Mouse (Mus musculus): ENCODE measurements around the gene Npm3. TPM values are rescaled to one million over a fixed set of nuclear protein-coding genes. Genes with fewer than 3 reads are reported as not detected.

Gene Npm3
- polyA plus RNA-seq, 1 experiment, result 175 TPM

DNA sequence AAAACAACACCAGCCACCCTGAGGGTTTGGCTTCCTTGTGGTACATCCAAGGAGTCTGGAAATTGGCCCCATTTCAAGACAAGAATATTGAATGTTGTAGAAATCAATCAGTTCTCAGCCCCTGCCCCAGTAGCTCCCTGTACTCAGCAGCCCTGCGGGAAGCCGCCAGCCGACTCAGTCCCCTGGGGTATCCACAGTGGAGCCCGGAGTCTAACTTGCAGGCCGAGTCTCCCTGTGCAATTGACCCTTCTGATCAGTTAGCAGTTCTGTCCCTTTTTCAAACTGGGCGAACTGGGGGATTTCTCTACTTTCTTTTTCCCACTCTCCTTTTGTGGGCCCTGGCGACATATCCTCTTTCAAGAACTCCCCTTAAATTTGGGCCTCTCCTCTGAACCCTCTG is 8.6 kb downstream of the Npm3 start:
- H3K79me2 ChIP-seq (ENCODE audit: control insufficient read depth, insufficient read depth), result no peaks in the 10 kb centered on the region
- no peak for TF ChIP-seq MAX (IDR thresholded peaks at IDR 0.05)
- TF ChIP-seq MYOD1 (IDR thresholded peaks at IDR 0.05; ENCODE audit: control insufficient read depth, insufficient read length, low read depth), result no peak
- TF ChIP-seq CEBPB (IDR thresholded peaks at IDR 0.05; ENCODE audit: low read depth), result no peak
- no peak for TF ChIP-seq USF1 (IDR thresholded peaks at IDR 0.05; ENCODE audit: low read depth)
- no peak for TF ChIP-seq CTCF (IDR thresholded peaks at IDR 0.05; ENCODE audit: control insufficient read depth, insufficient read depth, insufficient read length)
- TF ChIP-seq FOSL1 (IDR thresholded peaks at IDR 0.05; ENCODE audit: insufficient read depth, low read length, poor library complexity, severe bottlenecking), result no peak
- no peak for TF ChIP-seq MYOG (IDR thresholded peaks at IDR 0.05; ENCODE audit: control insufficient read depth, extremely low read depth, insufficient read length)
- H3K79me3 ChIP-seq (ENCODE audit: low read depth), result no peaks in the 10 kb centered on the region
- peaks cover 44% of the 10 kb centered on the region for H3K27me3 ChIP-seq (ENCODE audit: control insufficient read depth, insufficient read depth, insufficient read length)
- no peaks in the 10 kb centered on the region for H3K36me3 ChIP-seq (ENCODE audit: control insufficient read depth, insufficient read depth)
- no peak overlapping the region for H3ac ChIP-seq (ENCODE audit: control insufficient read depth, insufficient read length, low read depth)
- H3K4me3 ChIP-seq (ENCODE audit: insufficient read depth, poor library complexity, severe bottlenecking), result no peak overlapping the region

DNA sequence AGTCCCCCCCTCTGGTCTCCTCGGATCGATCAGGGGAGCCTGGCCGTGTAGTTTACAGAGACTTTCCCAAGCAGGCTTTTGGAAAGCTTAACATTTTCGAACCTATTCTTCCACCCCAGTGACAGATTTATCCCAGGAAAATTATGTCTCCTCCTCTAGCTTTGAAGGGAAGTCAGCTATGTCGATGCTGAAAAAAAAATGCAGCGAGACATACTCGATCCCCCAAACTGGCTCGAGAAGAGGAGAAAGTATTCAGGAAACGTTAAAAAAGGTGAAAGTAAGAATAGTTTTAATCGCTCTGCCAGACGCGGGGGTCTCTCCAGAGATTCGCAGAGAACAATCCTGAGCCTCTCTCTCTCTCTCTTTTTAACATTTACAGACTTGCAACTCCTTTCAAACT is 9.2 kb downstream of the Npm3 start:
- Histone ChIP-seq H3ac (ENCODE audit: control insufficient read depth, insufficient read length, low read depth) (no peak overlapping the region), H3K4me3 (ENCODE audit: insufficient read depth, poor library complexity, severe bottlenecking) (no peak overlapping the region), H3K79me3 (ENCODE audit: low read depth) (no peaks in the 10 kb centered on the region), H3K27me3 (ENCODE audit: control insufficient read depth, insufficient read depth, insufficient read length) (peaks cover 44% of the 10 kb centered on the region), H3K79me2 (ENCODE audit: control insufficient read depth, insufficient read depth) (no peaks in the 10 kb centered on the region), H3K36me3 (ENCODE audit: control insufficient read depth, insufficient read depth) (no peaks in the 10 kb centered on the region)
- no peak for TF ChIP-seq MAX (IDR thresholded peaks at IDR 0.05)
- TF ChIP-seq MYOG (IDR thresholded peaks at IDR 0.05; ENCODE audit: control insufficient read depth, extremely low read depth, insufficient read length), result no peak
- TF ChIP-seq MYOD1 (IDR thresholded peaks at IDR 0.05; ENCODE audit: control insufficient read depth, insufficient read length, low read depth), result no peak
- no peak for TF ChIP-seq CEBPB (IDR thresholded peaks at IDR 0.05; ENCODE audit: low read depth)
- no peak for TF ChIP-seq USF1 (IDR thresholded peaks at IDR 0.05; ENCODE audit: low read depth)
- no peak for TF ChIP-seq FOSL1 (IDR thresholded peaks at IDR 0.05; ENCODE audit: insufficient read depth, low read length, poor library complexity, severe bottlenecking)
- TF ChIP-seq CTCF (IDR thresholded peaks at IDR 0.05; ENCODE audit: control insufficient read depth, insufficient read depth, insufficient read length), result no peak

DNA sequence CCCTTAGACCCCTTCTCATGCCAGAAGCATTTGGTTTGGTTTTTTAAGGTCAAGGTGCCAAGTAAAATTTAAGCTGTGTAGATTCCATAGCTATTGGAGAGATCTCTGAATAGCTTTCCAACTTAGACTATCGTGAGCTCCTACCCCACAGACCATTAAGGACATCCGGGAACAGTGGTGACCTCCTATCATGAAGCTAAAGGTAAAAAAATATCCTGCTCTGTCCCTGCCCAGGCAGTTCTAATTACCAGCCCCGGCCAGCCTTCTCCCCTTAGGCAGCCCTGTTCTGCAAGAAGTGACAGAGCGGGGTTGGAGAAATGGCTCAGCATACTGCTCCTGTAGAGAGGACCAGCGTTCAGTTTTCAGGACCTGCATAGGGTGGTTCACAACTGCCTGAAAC is 10.9 kb downstream of the Npm3 start:
- Histone ChIP-seq H3K4me3 (ENCODE audit: insufficient read depth, poor library complexity, severe bottlenecking) (no peak overlapping the region), H3K79me2 (ENCODE audit: control insufficient read depth, insufficient read depth) (no peaks in the 10 kb centered on the region), H3ac (ENCODE audit: control insufficient read depth, insufficient read length, low read depth) (no peak overlapping the region), H3K27me3 (ENCODE audit: control insufficient read depth, insufficient read depth, insufficient read length) (peaks cover 54% of the 10 kb centered on the region), H3K79me3 (ENCODE audit: low read depth) (no peaks in the 10 kb centered on the region), H3K36me3 (ENCODE audit: control insufficient read depth, insufficient read depth) (no peaks in the 10 kb centered on the region)
- TF ChIP-seq MYOG (IDR thresholded peaks at IDR 0.05; ENCODE audit: control insufficient read depth, extremely low read depth, insufficient read length), result no peak
- no peak for TF ChIP-seq FOSL1 (IDR thresholded peaks at IDR 0.05; ENCODE audit: insufficient read depth, low read length, poor library complexity, severe bottlenecking)
- no peak for TF ChIP-seq USF1 (IDR thresholded peaks at IDR 0.05; ENCODE audit: low read depth)
- TF ChIP-seq MYOD1 (IDR thresholded peaks at IDR 0.05; ENCODE audit: control insufficient read depth, insufficient read length, low read depth), result no peak
- TF ChIP-seq CEBPB (IDR thresholded peaks at IDR 0.05; ENCODE audit: low read depth), result no peak
- TF ChIP-seq CTCF (IDR thresholded peaks at IDR 0.05; ENCODE audit: control insufficient read depth, insufficient read depth, insufficient read length), result no peak
- no peak for TF ChIP-seq MAX (IDR thresholded peaks at IDR 0.05)

GRCm38 (mm10) chr19:45737846-45738484 is 11.4 kb downstream of the Npm3 start:
- H3K4me3 ChIP-seq (ENCODE audit: insufficient read depth, poor library complexity, severe bottlenecking), result no peak overlapping the region
- peaks cover 54% of the 10 kb centered on the region for H3K27me3 ChIP-seq (ENCODE audit: control insufficient read depth, insufficient read depth, insufficient read length)
- TF ChIP-seq CEBPB (IDR thresholded peaks at IDR 0.05; ENCODE audit: low read depth) (no peak), MYOD1 (IDR thresholded peaks at IDR 0.05; ENCODE audit: control insufficient read depth, insufficient read length, low read depth) (no peak), CTCF (IDR thresholded peaks at IDR 0.05; ENCODE audit: control insufficient read depth, insufficient read depth, insufficient read length) (no peak), USF1 (IDR thresholded peaks at IDR 0.05; ENCODE audit: low read depth) (no peak), MYOG (IDR thresholded peaks at IDR 0.05; ENCODE audit: control insufficient read depth, extremely low read depth, insufficient read length) (no peak), FOSL1 (IDR thresholded peaks at IDR 0.05; ENCODE audit: insufficient read depth, low read length, poor library complexity, severe bottlenecking) (no peak), MAX (IDR thresholded peaks at IDR 0.05) (no peak)
- no peaks in the 10 kb centered on the region for H3K79me2 ChIP-seq (ENCODE audit: control insufficient read depth, insufficient read depth)
- H3ac ChIP-seq (ENCODE audit: control insufficient read depth, insufficient read length, low read depth), result no peak overlapping the region
- H3K36me3 ChIP-seq (ENCODE audit: control insufficient read depth, insufficient read depth), result no peaks in the 10 kb centered on the region
- no peaks in the 10 kb centered on the region for H3K79me3 ChIP-seq (ENCODE audit: low read depth)

DNA sequence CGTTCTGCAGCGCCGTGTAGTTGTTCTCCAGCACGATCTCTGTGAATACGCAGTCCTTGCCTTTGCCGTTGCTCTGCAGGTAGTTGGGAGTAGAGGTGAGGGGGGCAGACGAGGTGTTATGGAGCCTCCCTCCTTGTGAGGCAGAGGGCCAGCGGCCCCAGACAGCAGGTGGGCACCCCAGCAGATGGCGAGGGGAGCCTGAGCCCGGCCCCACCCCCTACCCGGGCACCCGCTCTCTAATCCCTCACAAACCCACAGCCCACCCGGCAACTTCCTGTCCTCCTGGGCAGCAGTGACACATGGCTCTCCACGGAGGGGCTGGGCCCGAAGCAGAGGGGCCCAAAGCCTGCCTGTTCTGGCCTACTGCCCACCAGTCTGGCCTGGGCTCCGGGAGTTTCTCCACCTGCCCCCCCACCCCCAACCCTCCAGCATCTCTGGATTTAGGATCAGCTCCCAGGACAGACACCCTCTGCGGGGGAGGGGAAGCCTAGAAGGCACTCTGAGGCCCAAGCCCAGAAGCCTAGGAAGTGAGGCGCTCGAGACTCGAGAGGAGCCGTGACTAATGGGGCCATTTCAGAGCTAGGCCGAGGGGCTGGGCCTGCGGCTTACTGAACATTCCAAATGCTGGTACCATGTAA is 12.1 kb downstream of the Npm3 start:
- H3K4me3 ChIP-seq (ENCODE audit: insufficient read depth, poor library complexity, severe bottlenecking), result no peak overlapping the region
- TF ChIP-seq FOSL1 (IDR thresholded peaks at IDR 0.05; ENCODE audit: insufficient read depth, low read length, poor library complexity, severe bottlenecking) (no peak), CTCF (IDR thresholded peaks at IDR 0.05; ENCODE audit: control insufficient read depth, insufficient read depth, insufficient read length) (no peak), MAX (IDR thresholded peaks at IDR 0.05) (no peak), USF1 (IDR thresholded peaks at IDR 0.05; ENCODE audit: low read depth) (no peak), MYOD1 (IDR thresholded peaks at IDR 0.05; ENCODE audit: control insufficient read depth, insufficient read length, low read depth) (no peak), CEBPB (IDR thresholded peaks at IDR 0.05; ENCODE audit: low read depth) (no peak), MYOG (IDR thresholded peaks at IDR 0.05; ENCODE audit: control insufficient read depth, extremely low read depth, insufficient read length) (no peak)
- no peaks in the 10 kb centered on the region for H3K79me3 ChIP-seq (ENCODE audit: low read depth)
- H3K79me2 ChIP-seq (ENCODE audit: control insufficient read depth, insufficient read depth), result no peaks in the 10 kb centered on the region
- H3ac ChIP-seq (ENCODE audit: control insufficient read depth, insufficient read length, low read depth), result no peak overlapping the region
- peaks cover 52% of the 10 kb centered on the region for H3K27me3 ChIP-seq (ENCODE audit: control insufficient read depth, insufficient read depth, insufficient read length)
- H3K36me3 ChIP-seq (ENCODE audit: control insufficient read depth, insufficient read depth), result no peaks in the 10 kb centered on the region

All from C2C12 (cell line).